Mouse (Mus musculus) hindbrain, embryonic 13.5 days (tissue): ENCODE results near the gene Gm8232. TPM values are rescaled to one million over a fixed set of nuclear protein-coding genes. Genes with fewer than 3 reads are reported as not detected.
"Not testable (repeated sequence)": the region's sequence is repeated elsewhere in the genome, so short reads cannot be mapped to it uniquely, and the experiment has no call there.

Source experiments
- ATAC-seq: fragments of 200-750 bp; cut with Nextera tagmentation; 2 replicates; pipeline ENCODE4 v1.8.0; 2017; ENCODE audit warnings: moderate TSS enrichment; ENCODE audit not compliant: low FRiP score
- H3K27ac ChIP-seq: fragments of 300-500 bp; sonication (generic); 2 replicates; pipeline ENCODE4 v1.5.1; 2015; ENCODE audit warnings: inconsistent platforms, mild to moderate bottlenecking, moderate library complexity
- H3K27me3 ChIP-seq: fragments of 300-500 bp; sonication (generic); 2 replicates; pipeline ENCODE4 v1.6.1; 2015; ENCODE audit warnings: mild to moderate bottlenecking, inconsistent platforms
- H3K36me3 ChIP-seq: fragments of 300-500 bp; sonication (generic); 2 replicates; pipeline ENCODE4 v1.6.1; 2015; ENCODE audit warnings: mild to moderate bottlenecking, inconsistent platforms
- H3K4me1 ChIP-seq: fragments of 300-500 bp; sonication (generic); replicated peaks from 2 replicates; pipeline ENCODE4 v1.6.1; 2015; ENCODE audit warnings: inconsistent platforms
- H3K4me2 ChIP-seq: fragments of 300-500 bp; sonication (generic); 2 replicates; pipeline ENCODE4 v1.6.1; 2015; ENCODE audit warnings: inconsistent platforms, mild to moderate bottlenecking, moderate library complexity
- H3K4me3 ChIP-seq: fragments of 300-500 bp; sonication (generic); 2 replicates; pipeline ENCODE4 v1.5.1; 2015; ENCODE audit warnings: mild to moderate bottlenecking, inconsistent platforms
- H3K9ac ChIP-seq: fragments of 300-500 bp; sonication (generic); 2 replicates; pipeline ENCODE4 v1.6.1; 2015; ENCODE audit warnings: mild to moderate bottlenecking, inconsistent platforms
- H3K9me3 ChIP-seq: fragments of 300-500 bp; sonication (generic); 2 replicates; pipeline ENCODE4 v1.6.1; 2016; ENCODE audit warnings: inconsistent platforms
- WGBS: fragments of 180-500 bp; shearing (Covaris S2); methylation state at CpG from one replicate; pipeline ENCODE4 v1.1.7; 2015; 5-methylcytosine and 5-hydroxymethylcytosine counted together
- polyA plus RNA-seq: library from polyadenylated mRNA; unstranded; fragments of >200 nt; fragmentation: Nextera tagmentation; extraction: Ambion mirVana; gene quantifications from 2 replicates; pipeline ENCODE4 v1.2.1, GENCODE M21; 2015

Gene Gm8232
- not detected in 2 replicates for polyA plus RNA-seq

DNA sequence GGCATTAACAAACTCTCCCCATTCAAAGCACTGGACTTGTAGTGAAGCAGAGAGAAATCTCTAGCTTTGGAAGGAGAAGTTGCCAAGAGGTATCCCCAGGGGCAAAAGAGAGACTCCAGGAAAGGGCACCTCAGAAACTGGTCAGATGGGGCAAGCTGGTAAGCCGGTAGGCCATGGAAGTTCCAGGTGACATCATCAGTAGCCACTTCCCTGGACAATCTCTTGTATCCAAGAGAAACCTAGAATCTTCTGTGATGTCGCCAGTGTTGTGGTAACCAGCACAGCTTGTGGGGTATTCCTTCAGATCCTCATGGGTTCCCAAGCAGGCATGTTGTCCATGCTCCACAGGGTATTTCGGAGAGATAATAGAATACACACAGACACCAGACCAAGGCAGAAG, at the start of gene Gm8232:
Gene Gm8232 (plus strand): TSS at position 301 of the 400 bp plus-strand sequence.
- not testable (repeated sequence) for H3K36me3 ChIP-seq, ATAC-seq, H3K4me1 ChIP-seq, H3K27ac ChIP-seq, H3K4me3 ChIP-seq, H3K9ac ChIP-seq, H3K9me3 ChIP-seq, H3K27me3 ChIP-seq, H3K4me2 ChIP-seq
- 89% methylated on average over 3 of the region's 3 CpGs for WGBS

DNA sequence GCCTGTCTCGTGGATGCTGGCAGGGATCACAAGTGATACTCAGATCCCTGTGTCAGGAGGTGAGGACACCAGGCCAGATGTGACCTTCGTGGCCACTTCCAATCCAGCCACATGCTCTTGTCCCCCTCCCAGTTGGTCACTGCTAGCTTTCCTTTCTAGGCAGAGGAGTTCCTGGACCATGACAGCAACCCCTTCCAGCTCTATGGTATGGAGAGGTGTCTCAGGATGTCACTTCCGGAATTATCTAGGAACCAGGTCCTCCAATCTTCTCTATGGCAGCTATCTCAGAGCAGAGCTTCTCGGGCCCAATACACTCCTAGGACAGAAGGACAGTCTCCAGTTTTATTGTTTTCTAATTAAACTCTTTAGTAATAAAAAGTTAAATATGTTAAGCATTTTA, 49.2 kb upstream of the Gm8232 start:
- 83% methylated on average over 4 of the region's 4 CpGs for WGBS
- H3K36me3 ChIP-seq, H3K27me3 ChIP-seq, H3K4me2 ChIP-seq, H3K9ac ChIP-seq, H3K9me3 ChIP-seq, H3K27ac ChIP-seq, ATAC-seq, H3K4me3 ChIP-seq, H3K4me1 ChIP-seq: not testable (repeated sequence)

- H3K4me3 ChIP-seq, H3K36me3 ChIP-seq, H3K27me3 ChIP-seq, H3K27ac ChIP-seq, H3K9ac ChIP-seq, H3K4me2 ChIP-seq, H3K9me3 ChIP-seq, H3K4me1 ChIP-seq, ATAC-seq: not testable (repeated sequence)
- WGBS = no CpG with 5 or more reads among the region's 2 CpGs
Observed at GRCm38 (mm10) chr14:44410588-44410987, 22.8 kb upstream of the Gm8232 start, which contains the start of gene Gm3371. Gene Gm3371 (minus strand): TSS chr14:44410688.

Other genes starting within 250 kb of the Gm8232 start
- gene Gm8212, start 236.0 kb upstream of the Gm8232 start, polyA plus RNA-seq = not detected in 2 replicates
- gene 4930503E14Rik, start 220.4 kb upstream of the Gm8232 start, polyA plus RNA-seq = not detected in 2 replicates
- gene Gm8220, start 148.1 kb upstream of the Gm8232 start, polyA plus RNA-seq = not detected in 2 replicates
- not detected in 2 replicates for gene Gm5930, start 95.1 kb upstream of the Gm8232 start, polyA plus RNA-seq
- gene Gm8229, start 68.3 kb upstream of the Gm8232 start, polyA plus RNA-seq = 0.14 TPM in 1 of 2 replicates, not detected in the other
- gene Gm3371, start 22.9 kb upstream of the Gm8232 start, polyA plus RNA-seq = not detected in 2 replicates
- 0.30 and 1.1 TPM in 2 replicates for gene BC061237, start 58.8 kb downstream of the Gm8232 start, polyA plus RNA-seq
- not detected in 2 replicates for gene Gm17093, start 84.6 kb downstream of the Gm8232 start, polyA plus RNA-seq
- 0.35 and 0.40 TPM in 2 replicates for gene Gm8247, start 149.5 kb downstream of the Gm8232 start, polyA plus RNA-seq
- not detected in 2 replicates for gene Gm5624, start 194.3 kb downstream of the Gm8232 start, polyA plus RNA-seq